Mouse (Mus musculus) retina, postnatal 1 day (tissue): Measurements from ENCODE around the gene Map3k14.

Experiments used
- DNase-seq: peaks from one replicate; pipeline ENCODE4 v3.0.0-alpha.2; 2012

Gene Map3k14

GRCm38 (mm10) chr11:103173041-103173770 lies 94.1 kb downstream of the Map3k14 start:
- no peak for DNase-seq

DNA sequence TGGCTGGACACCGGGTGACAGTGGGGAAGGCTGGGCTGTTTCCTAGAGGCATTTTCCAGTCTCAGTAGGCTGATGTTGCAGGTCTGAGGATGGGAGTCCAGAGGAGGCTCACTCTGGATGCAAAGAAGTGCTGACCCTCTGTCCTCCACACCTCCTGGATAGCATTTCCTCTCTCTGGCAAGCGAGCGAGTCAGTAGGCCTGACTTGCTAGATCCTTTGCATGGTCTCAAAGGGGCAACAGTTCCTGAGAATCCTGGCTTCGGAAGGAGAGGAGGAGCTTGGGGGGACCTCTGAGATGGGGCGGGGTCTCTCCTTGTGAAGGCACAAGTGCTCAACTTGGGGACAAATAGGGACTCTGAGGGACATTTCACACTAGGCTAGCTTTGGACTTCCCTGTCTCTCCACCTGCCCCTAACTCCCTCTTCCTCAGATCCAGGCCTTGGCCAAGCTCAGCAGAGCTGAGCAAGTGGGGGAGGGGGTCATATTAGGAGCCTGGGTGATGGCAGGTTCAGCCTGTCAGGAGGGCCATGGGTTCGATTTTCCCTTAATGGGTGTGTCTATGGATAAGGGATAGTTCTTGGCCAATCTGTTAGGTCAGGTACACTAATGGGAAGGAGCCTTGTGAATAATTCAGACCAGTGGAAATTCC lies 94.8 kb downstream of the Map3k14 start:
- DNase-seq, result no peak

GRCm38 (mm10) chr11:103171703-103172391 lies 95.4 kb downstream of the Map3k14 start:
- DNase-seq, result no peak

- DNase-seq, result peak; percentile 50
Measured at GRCm38 (mm10) chr11:103171286-103171620, 96.0 kb downstream of the Map3k14 start.

- peak; percentile 76 for DNase-seq
Measured at GRCm38 (mm10) chr11:103170494-103171285, 96.6 kb downstream of the Map3k14 start, which contains the start of gene Fmnl1. Gene Fmnl1, plus strand, starts transcription at chr11:103171107.

- DNase-seq, result no peak
Measured at GRCm38 (mm10) chr11:103170111-103170493, 97.2 kb downstream of the Map3k14 start.
